Mouse (Mus musculus): ENCODE results near the gene Sfxn5. TPM values are rescaled to one million over a fixed set of nuclear protein-coding genes. Genes with fewer than 3 reads are reported as not detected.

Sfxn5 gene
- polyA plus RNA-seq, 1 experiment from 2014 or later, result 7.2 TPM

DNA sequence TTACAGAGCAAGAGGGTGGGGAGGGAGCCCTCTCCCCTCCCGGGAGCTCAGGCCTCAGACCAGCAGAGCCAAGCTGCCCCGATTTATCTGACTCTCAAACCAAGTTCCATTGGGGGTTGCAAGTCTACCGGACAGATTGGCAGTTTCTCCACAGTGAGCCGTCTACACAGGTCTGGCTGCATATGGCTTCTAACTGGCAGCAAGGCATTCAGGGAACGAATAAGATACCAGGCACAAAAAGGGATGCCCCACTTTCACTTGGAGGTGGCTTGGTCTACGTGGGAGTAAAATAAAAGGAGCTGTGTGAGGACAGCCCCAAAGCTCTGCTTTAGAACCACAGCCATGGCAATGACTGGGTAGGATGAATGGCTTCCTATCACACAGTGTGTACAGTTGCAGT lies 67.2 kb downstream of the Sfxn5 start:
- Histone ChIP-seq H3K27ac (no peak overlapping the region), H3K4me2 (replicated peaks) (no peak overlapping the region), H3K36me3 (no peaks in the 10 kb centered on the region), H3K9me3 (no peaks in the 10 kb centered on the region), H3K9ac (no peak overlapping the region), H3K27me3 (0 out of 2 replicates have a peak, but pooled peaks cover 5% of the 10 kb centered on the region), H3K4me3 (no peak overlapping the region), H3K4me1 (peaks cover 22% of the 10 kb centered on the region)
- ATAC-seq (ENCODE audit: insufficient number of reproducible peaks, insufficient read depth, low FRiP score, low TSS enrichment), result no peak
- WGBS, result 41% methylated on average over 6 of the region's 6 CpGs

DNA sequence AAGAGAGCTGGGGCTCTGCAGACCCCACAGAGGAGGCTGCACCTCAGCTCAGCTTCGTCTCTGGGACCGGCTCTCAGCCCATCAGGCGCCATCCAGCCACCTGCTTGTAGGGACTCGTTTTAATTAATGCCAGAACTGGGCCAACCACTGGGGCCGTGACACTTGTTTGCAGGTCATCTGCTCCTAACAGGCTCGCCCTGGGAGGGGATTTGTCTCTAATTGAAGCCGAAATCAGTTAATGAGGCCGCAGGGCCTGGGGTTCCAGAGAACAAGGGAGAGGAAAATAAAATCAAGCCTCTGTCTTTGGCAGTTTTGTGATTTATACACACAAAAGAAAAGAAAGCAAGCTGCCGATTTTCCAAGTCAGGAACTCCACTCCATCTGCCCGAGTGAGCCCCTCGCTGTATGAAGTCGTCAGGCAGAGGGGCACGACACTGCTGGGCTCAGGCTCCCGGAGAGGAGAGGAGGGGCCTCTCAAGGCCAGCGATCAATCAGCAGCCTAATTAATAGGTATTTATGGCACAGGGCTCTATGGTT lies 68.2 kb downstream of the Sfxn5 start:
- Histone ChIP-seq H3K4me1 (peaks cover 22% of the 10 kb centered on the region), H3K4me3 (no peak overlapping the region)

DNA sequence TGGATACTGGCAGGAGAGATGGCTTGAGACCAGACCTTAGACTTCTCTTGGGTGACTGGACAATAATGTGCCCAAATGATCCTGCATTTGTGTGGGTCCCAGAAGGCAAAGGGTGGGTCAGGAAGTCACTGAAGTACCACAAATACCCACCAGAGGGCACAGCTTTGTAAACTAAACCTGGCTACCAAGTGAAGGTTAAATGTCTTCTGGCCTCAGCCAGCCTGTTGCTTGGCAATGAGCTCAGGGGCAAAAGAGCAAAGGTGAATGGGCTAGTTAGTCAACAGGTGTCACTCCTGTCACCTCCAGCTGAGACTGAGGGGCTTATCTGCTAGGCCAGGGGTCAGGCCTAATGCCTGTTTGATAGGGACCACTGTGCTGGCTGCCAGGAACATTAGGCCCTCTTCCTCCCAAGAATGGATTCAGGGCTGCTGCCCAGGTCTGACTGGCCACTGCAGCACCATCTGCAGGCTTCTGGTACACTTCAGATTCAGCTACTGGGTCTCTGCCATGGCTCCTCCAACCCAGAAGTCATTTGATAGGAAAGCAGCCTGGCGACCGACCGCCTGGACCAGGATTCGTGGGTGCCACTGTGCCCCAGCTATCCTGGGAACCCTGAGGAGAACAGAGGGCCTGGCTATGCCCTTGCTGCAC lies 70.2 kb downstream of the Sfxn5 start:
- peaks cover 22% of the 10 kb centered on the region for H3K4me1 ChIP-seq
- H3K4me3 ChIP-seq, result no peak overlapping the region
- H3K9ac ChIP-seq, result no peak overlapping the region
- H3K27me3 ChIP-seq, result 0 out of 2 replicates have a peak, but pooled peaks cover 4% of the 10 kb centered on the region
- H3K27ac ChIP-seq, result no peak overlapping the region
- no peak overlapping the region for H3K4me2 ChIP-seq (replicated peaks)
- H3K36me3 ChIP-seq, result no peaks in the 10 kb centered on the region
- WGBS, result 98% methylated on average over 4 of the region's 4 CpGs
- no peak for ATAC-seq (ENCODE audit: insufficient number of reproducible peaks, insufficient read depth, low FRiP score, low TSS enrichment)
- no peaks in the 10 kb centered on the region for H3K9me3 ChIP-seq

More for the DNA sequence above, 68.2 kb downstream of the Sfxn5 start:
- ATAC-seq (ENCODE audit: insufficient number of reproducible peaks, insufficient read depth, low FRiP score, low TSS enrichment), result peak; percentile 75; the same call in 1 of the 2 replicates
- H3K4me2 ChIP-seq (replicated peaks), result peak overlapping the region; percentile 17; the same call in 1 of the 2 replicates
- H3K9ac ChIP-seq, result peak overlapping the region; percentile 29; the same call in 1 of the 2 replicates
- H3K36me3 ChIP-seq, result no peaks in the 10 kb centered on the region
- no peak overlapping the region for H3K27ac ChIP-seq
- WGBS, result 6% methylated on average over 15 of the region's 15 CpGs
- H3K27me3 ChIP-seq, result 0 out of 2 replicates have a peak, but pooled peaks cover 5% of the 10 kb centered on the region
- H3K9me3 ChIP-seq, result no peaks in the 10 kb centered on the region

DNA sequence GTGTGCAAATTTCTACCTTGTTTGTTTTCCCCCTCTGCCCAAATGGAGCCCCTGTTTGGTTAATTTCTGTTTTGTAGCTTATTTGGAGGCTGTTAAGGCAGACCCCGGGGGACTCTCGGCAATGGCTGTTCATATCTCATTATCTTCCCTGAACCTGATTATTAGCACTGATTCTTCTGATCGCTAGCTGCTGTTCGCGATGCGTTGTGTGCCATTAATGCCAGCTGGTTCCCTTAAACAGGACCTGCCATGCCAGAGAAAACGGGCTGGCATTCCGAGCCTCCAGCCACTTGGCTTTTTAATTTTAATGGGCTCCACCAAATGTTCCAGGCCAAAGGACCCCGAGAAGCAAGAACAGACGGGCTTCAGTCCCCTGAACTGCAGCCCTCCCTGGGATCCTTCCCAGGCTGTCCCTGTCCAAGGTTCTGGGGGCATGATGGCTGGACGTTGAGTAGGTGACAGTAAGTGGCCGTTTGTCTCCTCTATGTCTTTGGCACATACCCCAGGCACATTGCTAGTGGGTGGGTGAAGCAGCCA lies 74.1 kb downstream of the Sfxn5 start:
- no peak for ATAC-seq (ENCODE audit: insufficient number of reproducible peaks, insufficient read depth, low FRiP score, low TSS enrichment)
- H3K4me2 ChIP-seq (replicated peaks), result no peak overlapping the region
- H3K27me3 ChIP-seq, result no peaks in the 10 kb centered on the region
- H3K36me3 ChIP-seq, result no peaks in the 10 kb centered on the region
- 73% methylated on average over 12 of the region's 12 CpGs for WGBS
- no peak overlapping the region for H3K27ac ChIP-seq
- H3K9me3 ChIP-seq, result no peaks in the 10 kb centered on the region
- no peak overlapping the region for H3K4me3 ChIP-seq
- no peak overlapping the region for H3K9ac ChIP-seq
- no peaks in the 10 kb centered on the region for H3K4me1 ChIP-seq

DNA sequence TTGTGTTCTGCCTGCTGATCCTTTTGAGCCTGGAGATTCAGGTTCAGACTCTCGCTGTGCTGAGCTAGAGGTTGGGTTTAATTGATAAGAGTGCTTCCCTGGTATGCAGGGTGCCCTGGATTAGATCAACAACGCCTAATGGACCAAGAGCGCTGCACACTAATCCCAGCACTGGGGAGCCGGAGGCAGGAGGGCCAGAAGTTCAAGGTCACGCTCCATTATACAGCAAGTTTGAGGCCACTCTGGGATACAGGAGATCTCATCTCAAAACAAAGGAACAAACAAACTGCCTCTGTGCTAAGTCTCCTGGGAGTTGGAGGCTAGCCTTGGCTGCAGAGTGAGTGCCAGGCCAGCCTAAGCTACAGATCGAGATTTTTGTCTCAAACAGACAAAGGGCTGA lies 77.6 kb downstream of the Sfxn5 start:
- 69% methylated on average over 6 of the region's 6 CpGs for WGBS

DNA sequence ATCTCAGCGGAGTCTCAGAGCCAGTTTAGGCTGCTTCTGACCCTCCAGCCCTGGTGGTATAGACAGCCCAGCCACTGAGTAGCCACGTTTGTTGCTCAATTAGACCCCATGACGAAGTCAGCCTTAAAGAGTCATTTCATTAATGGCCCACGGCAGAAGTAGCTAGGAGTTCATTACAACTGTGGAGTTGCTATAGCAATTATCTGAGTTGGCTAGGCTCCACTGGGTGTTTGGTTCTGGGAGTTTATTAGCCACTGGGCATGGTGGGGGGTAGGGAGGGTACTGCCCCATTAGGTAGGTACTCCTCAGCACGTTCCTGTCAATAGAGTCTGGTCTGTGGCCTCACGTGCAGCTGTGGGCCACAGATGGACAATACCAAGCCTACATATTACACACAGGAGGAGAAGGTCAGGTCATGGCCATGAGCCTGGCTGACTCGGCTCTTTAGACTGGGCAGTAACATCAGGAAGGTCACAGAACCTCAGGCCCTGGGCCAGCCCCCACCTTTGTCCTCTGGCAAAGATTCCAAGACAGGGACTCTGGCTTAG lies 79.2 kb downstream of the Sfxn5 start:
- WGBS, result 61% methylated on average over 7 of the region's 7 CpGs
- Histone ChIP-seq H3K4me1 (no peaks in the 10 kb centered on the region), H3K9ac (no peak overlapping the region), H3K9me3 (no peaks in the 10 kb centered on the region), H3K36me3 (no peaks in the 10 kb centered on the region), H3K4me3 (no peak overlapping the region), H3K4me2 (replicated peaks) (no peak overlapping the region), H3K27me3 (no peaks in the 10 kb centered on the region), H3K27ac (no peak overlapping the region)
- ATAC-seq (ENCODE audit: insufficient number of reproducible peaks, insufficient read depth, low FRiP score, low TSS enrichment), result no peak

More for the DNA sequence above, 77.6 kb downstream of the Sfxn5 start:
- Histone ChIP-seq H3K27ac (no peak overlapping the region), H3K9me3 (no peaks in the 10 kb centered on the region), H3K4me3 (no peak overlapping the region), H3K9ac (no peak overlapping the region), H3K27me3 (no peaks in the 10 kb centered on the region), H3K4me1 (no peaks in the 10 kb centered on the region), H3K4me2 (replicated peaks) (no peak overlapping the region), H3K36me3 (no peaks in the 10 kb centered on the region)
- ATAC-seq (ENCODE audit: insufficient number of reproducible peaks, insufficient read depth, low FRiP score, low TSS enrichment), result no peak

DNA sequence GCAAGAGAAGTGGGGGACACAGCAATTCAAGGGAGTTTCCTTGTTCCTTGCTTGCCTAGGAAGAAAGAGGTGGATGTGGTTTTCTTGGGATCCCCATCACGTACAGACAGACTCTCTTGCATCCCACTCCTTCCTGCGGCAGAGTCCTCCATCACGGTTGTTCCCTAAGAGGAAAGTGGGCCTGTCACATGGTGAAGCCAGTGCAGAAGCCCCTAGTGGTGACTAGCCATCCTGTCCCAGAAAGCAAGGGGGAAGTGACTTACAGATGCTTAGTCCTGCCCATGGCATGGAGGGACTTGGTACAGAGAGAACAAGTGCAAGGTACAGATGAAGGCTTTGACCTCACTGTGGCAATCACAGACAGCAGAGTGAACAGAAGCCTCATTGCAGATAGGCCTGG lies 79.9 kb downstream of the Sfxn5 start:
- no peaks in the 10 kb centered on the region for H3K4me1 ChIP-seq
- no peak for ATAC-seq (ENCODE audit: insufficient number of reproducible peaks, insufficient read depth, low FRiP score, low TSS enrichment)
- no peak overlapping the region for H3K4me2 ChIP-seq (replicated peaks)
- WGBS, result 70% methylated on average over 3 of the region's 3 CpGs
- no peaks in the 10 kb centered on the region for H3K36me3 ChIP-seq
- H3K27ac ChIP-seq, result no peak overlapping the region
- no peak overlapping the region for H3K4me3 ChIP-seq
- no peaks in the 10 kb centered on the region for H3K27me3 ChIP-seq
- no peaks in the 10 kb centered on the region for H3K9me3 ChIP-seq
- H3K9ac ChIP-seq, result no peak overlapping the region

DNA sequence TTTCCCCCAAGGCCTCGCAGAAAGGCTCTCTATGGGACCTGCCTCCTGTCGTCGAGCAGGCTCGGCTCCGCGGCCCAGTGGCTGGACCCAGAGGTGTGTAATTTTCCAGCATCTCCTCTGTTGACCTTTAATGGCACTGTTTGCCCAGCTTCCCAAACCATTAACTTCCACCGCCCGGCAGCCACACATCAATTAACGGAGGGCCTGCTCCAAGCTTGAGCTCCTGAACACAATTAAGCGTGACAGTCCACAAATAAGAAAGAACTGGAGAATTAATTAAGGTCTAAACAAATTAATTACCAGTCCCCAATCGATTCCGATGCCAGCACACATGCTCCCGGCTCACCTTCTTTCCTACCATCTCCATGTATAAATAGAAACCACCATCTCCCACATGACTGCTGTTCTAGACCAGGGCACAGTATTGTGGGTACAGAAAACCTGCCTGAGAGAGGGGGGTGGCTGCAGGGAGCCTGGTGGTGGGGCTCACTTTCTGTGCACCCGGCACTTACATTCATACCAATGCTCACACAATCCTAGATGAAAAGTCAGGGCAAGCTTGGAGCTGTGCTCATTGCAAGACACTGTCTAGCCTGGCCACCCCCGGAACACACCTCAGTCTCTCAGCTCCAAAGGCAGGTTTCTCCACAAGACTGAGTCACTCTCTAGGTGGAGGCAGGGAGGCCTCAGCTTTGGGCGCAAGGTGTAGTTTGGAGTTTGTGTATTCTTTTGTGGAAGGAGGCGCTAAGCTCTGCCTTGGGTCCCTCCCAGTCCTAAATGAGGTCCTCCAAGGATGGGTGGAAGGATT lies 80.8 kb downstream of the Sfxn5 start:
- Histone ChIP-seq H3K9ac (no peak overlapping the region), H3K36me3 (no peaks in the 10 kb centered on the region), H3K4me3 (no peak overlapping the region), H3K4me1 (no peaks in the 10 kb centered on the region), H3K4me2 (replicated peaks) (no peak overlapping the region), H3K27ac (no peak overlapping the region), H3K27me3 (no peaks in the 10 kb centered on the region), H3K9me3 (no peaks in the 10 kb centered on the region)
- ATAC-seq (ENCODE audit: insufficient number of reproducible peaks, insufficient read depth, low FRiP score, low TSS enrichment), result no peak
- 82% methylated on average over 17 of the region's 17 CpGs for WGBS

DNA sequence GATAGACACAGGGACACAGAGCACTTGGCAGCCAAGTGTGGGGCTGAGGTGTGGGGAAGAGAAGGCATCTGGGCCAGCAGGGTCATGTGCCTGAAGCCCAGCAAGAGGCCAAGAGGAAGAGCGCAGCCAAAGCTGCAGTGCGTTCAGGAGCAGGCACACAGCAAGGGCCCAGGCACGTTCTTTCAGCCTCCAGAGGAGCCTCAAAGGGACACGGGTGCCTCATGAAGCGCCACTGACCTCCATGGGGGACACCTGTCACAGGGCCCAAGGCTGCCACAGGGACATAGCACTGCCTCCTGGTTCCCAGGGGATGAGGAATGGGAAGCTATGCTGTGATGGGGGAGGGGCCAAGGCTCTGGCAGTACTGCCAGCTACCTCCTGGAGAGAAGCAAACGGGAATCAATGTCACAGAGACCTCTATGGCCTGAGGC lies 82.4 kb downstream of the Sfxn5 start:
- Histone ChIP-seq H3K27ac (no peak overlapping the region), H3K36me3 (no peaks in the 10 kb centered on the region), H3K4me1 (no peaks in the 10 kb centered on the region), H3K9ac (no peak overlapping the region), H3K9me3 (no peaks in the 10 kb centered on the region), H3K4me2 (replicated peaks) (no peak overlapping the region), H3K27me3 (no peaks in the 10 kb centered on the region), H3K4me3 (no peak overlapping the region)
- ATAC-seq (ENCODE audit: insufficient number of reproducible peaks, insufficient read depth, low FRiP score, low TSS enrichment), result no peak
- 41% methylated on average over 6 of the region's 6 CpGs for WGBS

DNA sequence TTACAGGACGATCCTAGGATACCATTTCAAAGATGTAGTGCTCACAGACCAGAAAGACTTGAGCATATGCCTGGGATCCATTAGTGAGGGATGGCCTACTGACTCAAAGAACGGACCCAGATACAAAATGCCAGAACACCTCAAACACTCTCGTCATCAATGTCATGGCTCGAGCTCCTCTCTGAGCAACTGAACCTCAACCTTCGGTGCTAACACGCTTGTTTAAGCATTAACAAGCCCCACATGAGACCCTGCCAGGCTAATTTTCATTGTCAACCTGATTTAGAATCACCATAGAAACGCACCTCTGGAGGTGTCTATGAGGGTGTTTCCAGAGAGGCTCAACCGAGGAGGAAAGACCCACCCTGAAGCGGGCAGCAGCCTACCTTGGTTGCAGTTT lies 83.4 kb downstream of the Sfxn5 start:
- Histone ChIP-seq H3K36me3 (no peaks in the 10 kb centered on the region), H3K4me3 (no peak overlapping the region), H3K27me3 (no peaks in the 10 kb centered on the region), H3K9me3 (0 out of 2 replicates have a peak, but pooled peaks cover 4% of the 10 kb centered on the region), H3K4me1 (no peaks in the 10 kb centered on the region), H3K9ac (no peak overlapping the region), H3K27ac (no peak overlapping the region), H3K4me2 (replicated peaks) (no peak overlapping the region)
- 76% methylated on average over 9 of the region's 9 CpGs for WGBS
- no peak for ATAC-seq (ENCODE audit: insufficient number of reproducible peaks, insufficient read depth, low FRiP score, low TSS enrichment)

DNA sequence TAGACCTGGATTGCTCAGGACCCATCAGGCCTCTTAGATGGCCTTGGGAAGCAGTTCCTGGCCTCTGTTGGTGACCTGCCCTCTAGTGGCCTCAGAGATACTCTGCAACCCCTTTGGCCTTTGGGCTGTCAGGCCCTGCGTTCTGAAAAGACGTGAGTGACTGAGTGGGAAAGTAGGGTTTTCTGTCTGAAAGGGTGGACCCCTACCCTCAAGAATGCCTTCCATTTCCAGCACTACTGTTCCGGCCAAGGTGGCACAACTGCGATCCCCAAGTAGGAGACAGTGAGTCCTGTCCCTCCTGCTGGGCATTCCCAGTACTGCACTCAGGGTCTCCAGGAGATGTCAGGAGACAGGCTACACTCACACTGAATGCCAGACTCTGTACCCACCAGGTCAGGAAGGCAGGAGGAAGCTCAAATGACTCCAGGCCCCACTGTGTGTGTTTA lies 94.2 kb downstream of the Sfxn5 start:
- H3K9ac ChIP-seq, result no peak overlapping the region
- WGBS, result 1% methylated on average over 4 of the region's 4 CpGs

More for the DNA sequence above, 94.2 kb downstream of the Sfxn5 start:
- no peak overlapping the region for H3K4me3 ChIP-seq
- no peak overlapping the region for H3K27ac ChIP-seq
- H3K4me1 ChIP-seq, result peaks cover 12% of the 10 kb centered on the region; the same call in 1 of the 2 replicates
- H3K9me3 ChIP-seq, result no peaks in the 10 kb centered on the region
- H3K36me3 ChIP-seq, result no peaks in the 10 kb centered on the region
- peak overlapping the region; percentile 30 for H3K4me2 ChIP-seq (replicated peaks)
- ATAC-seq (ENCODE audit: insufficient number of reproducible peaks, insufficient read depth, low FRiP score, low TSS enrichment), result 0 out of 2 replicates have a peak, but pooled peaks have one; percentile 29
- H3K27me3 ChIP-seq, result no peaks in the 10 kb centered on the region
